ENCODE assay signal across 31 mouse cellular contexts in genomic region chr2:158681714-158682113, GRCm38 (mm10). TPM values are rescaled to one million over a fixed set of nuclear protein-coding genes. Genes with fewer than 3 reads are reported as not detected.
DNase-seq lines count a peak whose midpoint lies in the region; ATAC-seq and TF ChIP-seq lines count a peak whose summit lies in the region.
"Had no signal": no experiment of that assay in that cellular context is flagged by ENCODE, and none has a peak within 500 bp of the region (broad histone marks: within the 10 kb centered on the region; RNA-seq: fewer than 3 reads in every experiment).

No protein-coding gene starts in this region.

- H3K27me3 ChIP-seq in forebrain, postnatal 0 days (ENCODE audit: insufficient read depth, low read length): no peaks in the 10 kb centered on the region
- no peaks in the 10 kb centered on the region for H3K27me3 ChIP-seq in forebrain, embryonic 12.5 days
- no peaks in the 10 kb centered on the region for H3K27me3 ChIP-seq in midbrain, embryonic 11.5 days (ENCODE audit: control insufficient read depth, insufficient read depth, low read length)
- no peaks in the 10 kb centered on the region for H3K27me3 ChIP-seq in midbrain, embryonic 15.5 days (replicated peaks)
- H3K27me3 ChIP-seq in midbrain, embryonic 14.5 days (ENCODE audit: control insufficient read depth, insufficient read depth, low read length): no peaks in the 10 kb centered on the region
- H3K27me3 ChIP-seq in hindbrain, embryonic 16.5 days (replicated peaks; ENCODE audit: control insufficient read depth, insufficient read depth, low read length): no peaks in the 10 kb centered on the region
- H3K27me3 ChIP-seq: hindbrain, embryonic 12.5 days; limb, embryonic 12.5 days; liver, embryonic 15.5 days; neural tube, embryonic 15.5 days had no signal

- H3K27ac ChIP-seq in forebrain, postnatal 0 days (ENCODE audit: low read depth, low read length): no peak overlapping the region
- no peak overlapping the region for H3K27ac ChIP-seq in forebrain, embryonic 12.5 days
- H3K27ac ChIP-seq in midbrain, embryonic 11.5 days (ENCODE audit: low read depth, low read length): no peak overlapping the region
- no peak overlapping the region for H3K27ac ChIP-seq in midbrain, embryonic 15.5 days
- 0 out of 2 replicates have a peak overlapping the region, but pooled peaks have one; percentile 20 for H3K27ac ChIP-seq in midbrain, embryonic 14.5 days (replicated peaks; ENCODE audit: low read depth, low read length)
- no peak overlapping the region for H3K27ac ChIP-seq in hindbrain, embryonic 16.5 days (ENCODE audit: low read depth, low read length)
- H3K27ac ChIP-seq: hindbrain, embryonic 12.5 days; left cerebral cortex, adult 2 months; limb, embryonic 12.5 days; liver, embryonic 15.5 days; macrophage; neural tube, embryonic 15.5 days; stomach, postnatal 0 days had no signal

- no peak overlapping the region for H3K4me2 ChIP-seq in forebrain, postnatal 0 days (ENCODE audit: low read depth)
- no peak overlapping the region for H3K4me2 ChIP-seq in forebrain, embryonic 12.5 days
- H3K4me2 ChIP-seq in midbrain, embryonic 11.5 days: no peak overlapping the region
- H3K4me2 ChIP-seq in midbrain, embryonic 15.5 days: no peak overlapping the region
- no peak overlapping the region for H3K4me2 ChIP-seq in midbrain, embryonic 14.5 days (ENCODE audit: low read length)
- H3K4me2 ChIP-seq in hindbrain, embryonic 16.5 days (ENCODE audit: low read length): no peak overlapping the region
- H3K4me2 ChIP-seq: heart, embryonic 11.5 days; hindbrain, embryonic 12.5 days; limb, embryonic 12.5 days; liver, embryonic 15.5 days; neural tube, embryonic 15.5 days had no signal

- H3K4me3 ChIP-seq in forebrain, postnatal 0 days (ENCODE audit: low read depth, low read length): no peak overlapping the region
- H3K4me3 ChIP-seq in forebrain, embryonic 12.5 days (replicated peaks): no peak overlapping the region
- no peak overlapping the region for H3K4me3 ChIP-seq in midbrain, embryonic 11.5 days (ENCODE audit: low read depth, low read length)
- H3K4me3 ChIP-seq in midbrain, embryonic 15.5 days: no peak overlapping the region
- H3K4me3 ChIP-seq in midbrain, embryonic 14.5 days (replicated peaks; ENCODE audit: low read depth, low read length): no peak overlapping the region
- H3K4me3 ChIP-seq in hindbrain, embryonic 16.5 days (ENCODE audit: low read length): no peak overlapping the region
- H3K4me3 ChIP-seq: erythroblast, embryonic 14.5 days; gastrocnemius, adult 2 months; hindbrain, embryonic 12.5 days; left cerebral cortex, adult 2 months; limb, embryonic 12.5 days; liver, embryonic 15.5 days; neural tube, embryonic 15.5 days had no signal

- H3K9me3 ChIP-seq in forebrain, postnatal 0 days (ENCODE audit: low read length): no peaks in the 10 kb centered on the region
- H3K9me3 ChIP-seq in forebrain, embryonic 12.5 days: no peaks in the 10 kb centered on the region
- no peaks in the 10 kb centered on the region for H3K9me3 ChIP-seq in midbrain, embryonic 11.5 days (ENCODE audit: control insufficient read depth, low read length)
- H3K9me3 ChIP-seq in midbrain, embryonic 15.5 days: no peaks in the 10 kb centered on the region
- no peaks in the 10 kb centered on the region for H3K9me3 ChIP-seq in midbrain, embryonic 14.5 days (ENCODE audit: control insufficient read depth, low read length)
- H3K9me3 ChIP-seq in hindbrain, embryonic 16.5 days (ENCODE audit: control insufficient read depth, low read length): no peaks in the 10 kb centered on the region
- H3K9me3 ChIP-seq: hindbrain, embryonic 12.5 days; limb, embryonic 12.5 days; liver, embryonic 15.5 days; neural tube, embryonic 15.5 days had no signal

- H3K36me3 ChIP-seq in forebrain, postnatal 0 days (ENCODE audit: insufficient read depth): no peaks in the 10 kb centered on the region
- H3K36me3 ChIP-seq in forebrain, embryonic 12.5 days (replicated peaks): no peaks in the 10 kb centered on the region
- H3K36me3 ChIP-seq in midbrain, embryonic 11.5 days (ENCODE audit: control insufficient read depth, insufficient read depth, low read length): no peaks in the 10 kb centered on the region
- H3K36me3 ChIP-seq in midbrain, embryonic 15.5 days (replicated peaks): no peaks in the 10 kb centered on the region
- H3K36me3 ChIP-seq in midbrain, embryonic 14.5 days (ENCODE audit: control insufficient read depth, insufficient read depth, low read length): no peaks in the 10 kb centered on the region
- no peaks in the 10 kb centered on the region for H3K36me3 ChIP-seq in hindbrain, embryonic 16.5 days (ENCODE audit: control insufficient read depth, insufficient read depth, low read length)
- H3K36me3 ChIP-seq: hindbrain, embryonic 12.5 days; limb, embryonic 12.5 days; liver, embryonic 15.5 days; neural tube, embryonic 15.5 days had no signal

- no peak overlapping the region for H3K9ac ChIP-seq in forebrain, postnatal 0 days
- H3K9ac ChIP-seq in forebrain, embryonic 12.5 days: no peak overlapping the region
- no peak overlapping the region for H3K9ac ChIP-seq in midbrain, embryonic 11.5 days (ENCODE audit: low read length)
- H3K9ac ChIP-seq in midbrain, embryonic 15.5 days: no peak overlapping the region
- H3K9ac ChIP-seq in midbrain, embryonic 14.5 days (replicated peaks; ENCODE audit: low read length): no peak overlapping the region
- H3K9ac ChIP-seq in hindbrain, embryonic 16.5 days (ENCODE audit: low read depth, low read length): no peak overlapping the region
- H3K9ac ChIP-seq: hindbrain, embryonic 12.5 days; limb, embryonic 12.5 days; liver, embryonic 15.5 days; neural tube, embryonic 15.5 days had no signal

- 34% methylated on average over 6 of the region's 6 CpGs for whole genome bisulfite sequencing in forebrain, postnatal 0 days
- WGBS in forebrain, embryonic 12.5 days: 68% methylated on average over 6 of the region's 6 CpGs
- 78% methylated on average over 6 of the region's 6 CpGs for WGBS in midbrain, embryonic 11.5 days
- WGBS in midbrain, embryonic 15.5 days: 38% methylated on average over 6 of the region's 6 CpGs
- 47% methylated on average over 6 of the region's 6 CpGs for WGBS in midbrain, embryonic 14.5 days
- WGBS in hindbrain, embryonic 16.5 days: 49% methylated on average over 6 of the region's 6 CpGs

- H3K4me1 ChIP-seq in forebrain, postnatal 0 days (ENCODE audit: insufficient read depth): peaks cover 6% of the 10 kb centered on the region; the same call in 1 of the 2 replicates
- H3K4me1 ChIP-seq in forebrain, embryonic 12.5 days: peaks cover 19% of the 10 kb centered on the region
- peaks cover 10% of the 10 kb centered on the region for H3K4me1 ChIP-seq in midbrain, embryonic 11.5 days (ENCODE audit: control insufficient read depth, insufficient read depth, low read length)
- peaks cover 39% of the 10 kb centered on the region for H3K4me1 ChIP-seq in midbrain, embryonic 15.5 days
- peaks cover 30% of the 10 kb centered on the region for H3K4me1 ChIP-seq in midbrain, embryonic 14.5 days (ENCODE audit: control insufficient read depth, insufficient read depth, low read length)
- peaks cover 12% of the 10 kb centered on the region for H3K4me1 ChIP-seq in hindbrain, embryonic 16.5 days (ENCODE audit: control insufficient read depth, insufficient read depth, low read depth, low read length)
- H3K4me1 ChIP-seq: liver, embryonic 15.5 days had no signal

- no peak for DNase-seq in forebrain, postnatal 0 days
- peak; percentile 67 for DNase-seq in midbrain, embryonic 11.5 days (ENCODE audit: low spot score, missing footprints)
- peak; percentile 46 for DNase-seq in midbrain, embryonic 14.5 days
- no peak for DNase-seq in testis, postnatal 10 days (ENCODE audit: low spot score)
- DNase-seq: adrenal gland, postnatal 25 days; cerebellum, adult 2 months; cerebellum, postnatal 14 days; gastrocnemius, adult 2 months; gastrocnemius, postnatal 36 days; heart, adult 18-20 months; heart, postnatal 36 days; kidney, adult 8-10 months; kidney, postnatal 14 days; retina, postnatal 1 day; right cerebral cortex, postnatal 25 days; thymus, adult 2 months; thymus, postnatal 36 days had no signal

- TF ChIP-seq CTCF in forebrain, postnatal 0 days (IDR thresholded peaks at IDR 0.05; ENCODE audit: low read depth): no peak

- ATAC-seq in forebrain, postnatal 0 days: peak; percentile 38; the same call in 1 of the 2 replicates
- ATAC-seq in forebrain, embryonic 12.5 days (ENCODE audit: low FRiP score): no peak
- ATAC-seq in midbrain, embryonic 11.5 days (ENCODE audit: low FRiP score): no peak
- no peak; the same call in 1 of the 2 replicates for ATAC-seq in midbrain, embryonic 15.5 days (replicated peaks)
- ATAC-seq in midbrain, embryonic 14.5 days (ENCODE audit: low FRiP score, low TSS enrichment): no peak
- ATAC-seq in hindbrain, embryonic 16.5 days: no peak
- ATAC-seq: CD4-positive, CD25-positive, alpha-beta regulatory T cell, adult 4 months; intestine, embryonic 16.5 days had no signal

RNA-seq across cellular contexts. Expression of gene Ppp1r16b, which starts 16.5 kb away (rescaled TPM):
- 25.2 and 27.2 TPM in 2 replicates for total RNA-seq in forebrain, postnatal 0 days (2014; rRNA removed)
- 23.1 and 28.4 TPM in 2 replicates for polyA plus RNA-seq in forebrain, postnatal 0 days (2015; fragmentation: Nextera tagmentation; extraction: Ambion mirVana)
- 2.9 and 3.2 TPM in 2 replicates for polyA plus RNA-seq in forebrain, embryonic 12.5 days (2016; fragmentation: Nextera tagmentation; extraction: Ambion mirVana)
- 3.2 and 3.3 TPM in 2 replicates for polyA plus RNA-seq in midbrain, embryonic 11.5 days (2014; fragmentation: Nextera tagmentation; extraction: Ambion mirVana)
- 21.0 and 23.4 TPM in 2 replicates for polyA plus RNA-seq in midbrain, embryonic 15.5 days (2015; fragmentation: Nextera tagmentation; extraction: Ambion mirVana)
- polyA plus RNA-seq in midbrain, embryonic 14.5 days (2014; fragmentation: Nextera tagmentation; extraction: Ambion mirVana): 16.1 and 21.0 TPM in 2 replicates
- 26.4 and 27.2 TPM in 2 replicates for polyA plus RNA-seq in hindbrain, embryonic 16.5 days (2015; fragmentation: Nextera tagmentation; extraction: Ambion mirVana)

RNA-seq across cellular contexts. Expression of gene Actr5, which starts 57.0 kb away (rescaled TPM):
- total RNA-seq in forebrain, postnatal 0 days (2014; rRNA removed): 16.5 and 30.8 TPM in 2 replicates
- polyA plus RNA-seq in forebrain, postnatal 0 days (2015; fragmentation: Nextera tagmentation; extraction: Ambion mirVana): 8.0 and 8.2 TPM in 2 replicates
- 20.3 and 22.6 TPM in 2 replicates for polyA plus RNA-seq in forebrain, embryonic 12.5 days (2016; fragmentation: Nextera tagmentation; extraction: Ambion mirVana)
- 15.3 and 16.0 TPM in 2 replicates for polyA plus RNA-seq in midbrain, embryonic 11.5 days (2014; fragmentation: Nextera tagmentation; extraction: Ambion mirVana)
- polyA plus RNA-seq in midbrain, embryonic 15.5 days (2015; fragmentation: Nextera tagmentation; extraction: Ambion mirVana): 11.7 and 12.8 TPM in 2 replicates
- 13.9 and 14.8 TPM in 2 replicates for polyA plus RNA-seq in midbrain, embryonic 14.5 days (2014; fragmentation: Nextera tagmentation; extraction: Ambion mirVana)
- 6.2 and 12.0 TPM in 2 replicates for polyA plus RNA-seq in hindbrain, embryonic 16.5 days (2015; fragmentation: Nextera tagmentation; extraction: Ambion mirVana)

Comparison
In these comparisons a context has a peak if more than half of its experiments do, and no peak if none do; other contexts are left out.
1. DNase-seq: peak in midbrain, embryonic 11.5 days (single experiment) and midbrain, embryonic 14.5 days (single experiment); none in forebrain, postnatal 0 days (single experiment) and testis, postnatal 10 days (single experiment).